Mouse (Mus musculus): ENCODE results near the gene Ppie. TPM values are rescaled to one million over a fixed set of nuclear protein-coding genes. Genes with fewer than 3 reads are reported as not detected.

Ppie gene
- polyA plus RNA-seq, 1 experiment = 16.7 TPM

GRCm38 (mm10) chr4:123082283-123083163 is 57.2 kb downstream of the Ppie start:
- H3K4me1 ChIP-seq (ENCODE audit: control insufficient read depth, insufficient read depth, low read length) = peaks cover 2% of the 10 kb centered on the region
- no peaks in the 10 kb centered on the region for H3K36me3 ChIP-seq (ENCODE audit: control insufficient read depth, insufficient read depth, low read length)
- TF ChIP-seq POLR2A (IDR thresholded peaks at IDR 0.05; ENCODE audit: control insufficient read depth, low read depth, low read length) (no peak), CTCF (IDR thresholded peaks at IDR 0.05; ENCODE audit: control insufficient read depth, insufficient read depth, insufficient replicate concordance, low read depth, low read length) (peak; percentile 93)
- peak overlapping the region; percentile 70 for H3K4me3 ChIP-seq (ENCODE audit: control insufficient read depth, low read depth, low read length)
- no peak overlapping the region for H3K27ac ChIP-seq (ENCODE audit: control insufficient read depth, insufficient read depth, low read depth, low read length)
- H3K27me3 ChIP-seq (ENCODE audit: control insufficient read depth, insufficient read depth, low read length) = no peaks in the 10 kb centered on the region

GRCm38 (mm10) chr4:123080791-123081190 is 59.0 kb downstream of the Ppie start:
- Histone ChIP-seq H3K4me1 (ENCODE audit: control insufficient read depth, insufficient read depth, low read length) (peaks cover 2% of the 10 kb centered on the region), H3K27ac (ENCODE audit: control insufficient read depth, insufficient read depth, low read depth, low read length) (no peak overlapping the region)
- TF ChIP-seq POLR2A (IDR thresholded peaks at IDR 0.05; ENCODE audit: control insufficient read depth, low read depth, low read length) = no peak
- no peak for TF ChIP-seq CTCF (IDR thresholded peaks at IDR 0.05; ENCODE audit: control insufficient read depth, insufficient read depth, insufficient replicate concordance, low read depth, low read length)

GRCm38 (mm10) chr4:123078231-123078630 is 61.5 kb downstream of the Ppie start:
- Histone ChIP-seq H3K4me3 (ENCODE audit: control insufficient read depth, low read depth, low read length) (no peak overlapping the region), H3K27ac (ENCODE audit: control insufficient read depth, insufficient read depth, low read depth, low read length) (no peak overlapping the region), H3K27me3 (ENCODE audit: control insufficient read depth, insufficient read depth, low read length) (no peaks in the 10 kb centered on the region), H3K36me3 (ENCODE audit: control insufficient read depth, insufficient read depth, low read length) (no peaks in the 10 kb centered on the region), H3K4me1 (ENCODE audit: control insufficient read depth, insufficient read depth, low read length) (peaks cover 2% of the 10 kb centered on the region)
- TF ChIP-seq POLR2A (IDR thresholded peaks at IDR 0.05; ENCODE audit: control insufficient read depth, low read depth, low read length) = no peak
- TF ChIP-seq CTCF (IDR thresholded peaks at IDR 0.05; ENCODE audit: control insufficient read depth, insufficient read depth, insufficient replicate concordance, low read depth, low read length) = no peak

More at GRCm38 (mm10) chr4:123080791-123081190, 59.0 kb downstream of the Ppie start:
- Histone ChIP-seq H3K27me3 (ENCODE audit: control insufficient read depth, insufficient read depth, low read length) (no peaks in the 10 kb centered on the region), H3K36me3 (ENCODE audit: control insufficient read depth, insufficient read depth, low read length) (no peaks in the 10 kb centered on the region), H3K4me3 (ENCODE audit: control insufficient read depth, low read depth, low read length) (no peak overlapping the region)

Other genes starting within 250 kb of the Ppie start
- gene Mfsd2a, start 178.8 kb downstream of the Ppie start, polyA plus RNA-seq (2012; rRNA removed) = 6.9 and 8.7 TPM in 2 replicates
- gene Mycl, start 144.3 kb downstream of the Ppie start, polyA plus RNA-seq (2012; rRNA removed) = 0.44 and 0.60 TPM in 2 replicates
- 1.9 and 2.2 TPM in 2 replicates for gene Trit1, start 123.4 kb downstream of the Ppie start, polyA plus RNA-seq (2012; rRNA removed)
- gene Bmp8b, start 34.8 kb downstream of the Ppie start, polyA plus RNA-seq (2012; rRNA removed) = 2.8 TPM in 2 replicates
- gene Oxct2b, start 23.7 kb downstream of the Ppie start, polyA plus RNA-seq (2012; rRNA removed) = 237 and 290 TPM in 2 replicates
- 7.7 and 9.8 TPM in 2 replicates for gene Hpcal4, start 43.3 kb upstream of the Ppie start, polyA plus RNA-seq (2012; rRNA removed)
- gene Nt5c1a, start 61.6 kb upstream of the Ppie start, polyA plus RNA-seq (2012; rRNA removed) = 0.22 and 0.38 TPM in 2 replicates
- 0.76 and 0.88 TPM in 2 replicates for gene Heyl, start 93.6 kb upstream of the Ppie start, polyA plus RNA-seq (2012; rRNA removed)
- 7.4 and 7.8 TPM in 2 replicates for gene Pabpc4, start 122.4 kb upstream of the Ppie start, polyA plus RNA-seq (2012; rRNA removed)
- gene Oxct2a, start 183.7 kb upstream of the Ppie start, polyA plus RNA-seq (2012; rRNA removed) = 213 and 260 TPM in 2 replicates
- gene Bmp8a, start 203.3 kb upstream of the Ppie start, polyA plus RNA-seq (2012; rRNA removed) = 3.7 and 4.2 TPM in 2 replicates

All from testis, adult 2 months (tissue).